Mouse (Mus musculus) liver, postnatal 0 days (tissue): Measurements from ENCODE around the gene Ptpn14.

Experiments
- CTCF ChIP-seq: sonication (generic); IDR thresholded peaks from 2 replicates; pipeline ENCODE4 v1.5.1; 2016; ENCODE audit warnings: antibody characterized with exemption, low read depth
- EP300 ChIP-seq: IDR thresholded peaks from 2 replicates; pipeline ENCODE4 v1.6.1; 2016; ENCODE audit warnings: antibody characterized with exemption, low read depth, mild to moderate bottlenecking

DNA sequence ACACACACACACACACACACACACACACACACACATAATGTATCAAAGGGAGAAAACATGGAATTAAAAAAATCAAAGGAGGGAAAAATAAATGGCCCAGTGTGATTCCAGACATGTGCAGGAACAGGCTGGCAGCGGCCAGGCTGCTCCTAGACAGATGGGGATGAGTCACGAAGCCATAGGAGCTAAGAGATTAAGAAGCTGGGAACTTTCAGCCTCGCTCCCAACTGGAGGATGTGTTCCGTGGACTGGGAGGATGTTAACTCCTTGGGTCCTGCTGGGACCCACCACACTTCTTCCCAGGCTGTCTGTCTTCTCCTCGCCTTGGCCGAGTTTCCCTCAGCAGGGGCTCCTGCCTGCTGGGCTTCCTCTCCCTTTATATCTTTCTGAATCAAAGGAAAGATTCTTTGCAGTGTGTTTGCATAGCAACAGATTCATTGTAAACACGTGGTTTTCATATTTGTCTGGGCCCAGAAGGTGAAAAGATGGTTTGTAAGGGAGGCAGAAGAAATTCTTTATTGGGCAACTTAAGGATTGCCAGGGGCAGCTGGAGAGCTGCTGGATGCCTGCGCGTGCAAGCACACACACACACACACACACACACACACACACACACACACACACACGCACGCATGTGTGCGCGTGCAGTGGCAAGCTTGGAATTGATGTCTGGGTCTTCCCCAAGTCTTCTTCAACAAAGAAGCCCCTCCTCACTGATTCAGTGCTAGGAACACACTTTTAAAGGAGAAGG, 72.3 kb downstream of the Ptpn14 start:
- TF ChIP-seq CTCF (no peak), EP300 (no peak)
